Mouse (Mus musculus) G1E (cell line): ENCODE measurements around the gene Adgrl2.

Experiments
- CTCF ChIP-seq: IDR thresholded peaks from 2 replicates; pipeline ENCODE4 v1.5.1; 2012; ENCODE audit warnings: low read depth, low read length, inconsistent platforms, mixed read lengths
- GATA1 ChIP-seq: IDR thresholded peaks from 2 replicates; pipeline ENCODE4 v1.6.1; 2012; ENCODE audit warnings: borderline replicate concordance, low read length, inconsistent platforms, mixed read lengths
- GATA2 ChIP-seq: IDR thresholded peaks from 2 replicates; pipeline ENCODE4 v1.6.1; 2012; ENCODE audit warnings: low read depth, low read length, inconsistent platforms, borderline replicate concordance
- POLR2AphosphoS5 ChIP-seq: IDR thresholded peaks from 2 replicates; pipeline ENCODE4 v1.6.1; 2012; ENCODE audit warnings: low read depth, low read length, inconsistent platforms; ENCODE audit not compliant: insufficient replicate concordance
- TAL1 ChIP-seq: conservative IDR thresholded peaks from 2 replicates; pipeline ENCODE4 v1.6.1; 2012; ENCODE audit warnings: low read depth, low read length, inconsistent platforms, mixed read lengths

- TF ChIP-seq GATA1 (no peak), CTCF (no peak), POLR2AphosphoS5 (no peak), TAL1 (no peak), GATA2 (no peak)
Observed at GRCm38 (mm10) chr3:148988996-148989817, 1.1 kb downstream of the Adgrl2 start.
